Comparison of ENCODE assay signal across 8 mouse cellular contexts in genomic region chr15:36987211-36987877, GRCm38 (mm10). TPM values are rescaled to one million over a fixed set of nuclear protein-coding genes. Genes with fewer than 3 reads are reported as not detected.
A peak's percentile ranks its signal among the peaks of the same experiment; 100 is the strongest.
DNase-seq lines count a peak whose midpoint lies in the region; ATAC-seq and TF ChIP-seq lines count a peak whose summit lies in the region.

No protein-coding gene starts in this region.

- 0 out of 4 replicates have a peak overlapping the region, but pooled peaks of 1 of the 2 experiments have one; percentile 2 for H3K4me3 ChIP-seq in heart, embryonic 14.5 days (ENCODE audit: control insufficient read depth in 1 of 2, insufficient read depth in 1 of 2, low read depth in 1 of 2, low read length in 2 of 2)
- no peak overlapping the region for H3K4me3 ChIP-seq in lung, postnatal 0 days (ENCODE audit: low read depth, low read length)

- H3K9ac ChIP-seq in heart, embryonic 14.5 days (ENCODE audit: low read length) = peak overlapping the region; percentile 70
- no peak overlapping the region for H3K9ac ChIP-seq in lung, postnatal 0 days (replicated peaks; ENCODE audit: low read depth)

- H3K4me1 ChIP-seq in heart, embryonic 14.5 days (ENCODE audit: control insufficient read depth in 2 of 2, insufficient read depth in 2 of 2, low read length in 2 of 2) = peaks cover 37 to 69% of the 10 kb centered on the region in 2 experiments
- H3K4me1 ChIP-seq in lung, postnatal 0 days (ENCODE audit: insufficient read depth, low read depth, low read length) = no peaks in the 10 kb centered on the region

- ATAC-seq in common myeloid progenitor, adult 5-6 weeks (replicated peaks; ENCODE audit: low read depth, poor library complexity, severe bottlenecking) = peak; percentile 71
- ATAC-seq in heart, embryonic 14.5 days (ENCODE audit: insufficient number of reproducible peaks, insufficient read depth, low FRiP score, low read depth) = peak; percentile 73
- peak; percentile 57 for ATAC-seq in lung, postnatal 0 days
- no peak for ATAC-seq in erythroblast, adult 5-6 weeks (replicated peaks; ENCODE audit: low FRiP score, poor library complexity, severe bottlenecking)

- no peak for TF ChIP-seq CTCF in lung, postnatal 0 days (IDR thresholded peaks at IDR 0.05)

- peak; percentile 62 for DNase-seq in left cerebral cortex, adult 11 months (ENCODE audit: low spot score)
- DNase-seq in left cerebral cortex, postnatal 4 days = no peak
- DNase-seq in lung, postnatal 0 days (ENCODE audit: low spot score) = peak; percentile 27
- DNase-seq in adrenal gland, postnatal 25 days = no peak
- DNase-seq in thymus, postnatal 0 days (ENCODE audit: low spot score) = no peak

- WGBS in heart, embryonic 14.5 days = 26% methylated on average over 6 of the region's 6 CpGs
- WGBS in lung, postnatal 0 days = 44% methylated on average over 6 of the region's 6 CpGs

- no peaks in the 10 kb centered on the region for H3K9me3 ChIP-seq in heart, embryonic 14.5 days (ENCODE audit: control insufficient read depth, low read length)
- no peaks in the 10 kb centered on the region for H3K9me3 ChIP-seq in lung, postnatal 0 days (ENCODE audit: low read length)

- peaks cover 3% of the 10 kb centered on the region; the same call in 1 of the 2 replicates for H3K36me3 ChIP-seq in heart, embryonic 14.5 days (ENCODE audit: control insufficient read depth, insufficient read depth, low read length)
- H3K36me3 ChIP-seq in lung, postnatal 0 days (ENCODE audit: insufficient read depth, low read length) = no peaks in the 10 kb centered on the region

- peak overlapping the region; percentile 96 to 98 for H3K27ac ChIP-seq in heart, embryonic 14.5 days (replicated peaks in 1 of 2; ENCODE audit: control insufficient read depth in 1 of 2, insufficient read depth in 1 of 2, low read depth in 2 of 2, low read length in 2 of 2)
- H3K27ac ChIP-seq in lung, postnatal 0 days (ENCODE audit: low read length) = peak overlapping the region; percentile 59; the same call in 1 of the 2 replicates

- H3K27me3 ChIP-seq in heart, embryonic 14.5 days (ENCODE audit: control insufficient read depth, insufficient read depth, low read length) = no peaks in the 10 kb centered on the region
- no peaks in the 10 kb centered on the region for H3K27me3 ChIP-seq in lung, postnatal 0 days (replicated peaks; ENCODE audit: insufficient read depth, low read length)

- H3K4me2 ChIP-seq in heart, embryonic 14.5 days (ENCODE audit: low read length) = peak overlapping the region; percentile 58
- peak overlapping the region; percentile 29; the same call in 1 of the 2 replicates for H3K4me2 ChIP-seq in lung, postnatal 0 days (replicated peaks; ENCODE audit: low read depth, low read length)

- intact Hi-C loops in left cerebral cortex, postnatal 4 days (cut with DNase I) = no loop called here

- no peak for TF ChIP-seq EP300 in lung, postnatal 0 days (IDR thresholded peaks at IDR 0.05)

RNA-seq across cellular contexts. Expression of gene Zfp706, which starts 20.2 kb away (rescaled TPM):
- total RNA-seq in left cerebral cortex, postnatal 4 days (2021) = 100 to 1,000 TPM; 249 to 250 TPM
- total RNA-seq in common myeloid progenitor, adult 5-6 weeks (2017) = 104 and 149 TPM in 2 replicates
- 415 and 436 TPM in 2 replicates for polyA plus RNA-seq in heart, embryonic 14.5 days (2014; fragmentation: Nextera tagmentation; extraction: Ambion mirVana)
- 428 and 445 TPM in 2 replicates for polyA plus RNA-seq in lung, postnatal 0 days (2015; fragmentation: Nextera tagmentation; extraction: Ambion mirVana)
- 25.6 and 63.3 TPM in 2 replicates for total RNA-seq in erythroblast, adult 5-6 weeks (2015; ENCODE audit: low replicate concordance)
- total RNA-seq in erythroblast, adult 5-6 weeks (2017; ENCODE audit: low replicate concordance) = 4.9 and 13.7 TPM in 2 replicates
- total RNA-seq in adrenal gland, postnatal 25 days (2021) = 164 and 201 TPM in 2 replicates
- 596 and 599 TPM in 2 replicates for polyA plus RNA-seq in thymus, postnatal 0 days (2015; fragmentation: Nextera tagmentation; extraction: Ambion mirVana)

Comparison
In these comparisons a context has a peak if more than half of its experiments do, and no peak if none do; other contexts are left out.
1. DNase-seq: peak in left cerebral cortex, adult 11 months (single experiment) and lung, postnatal 0 days (single experiment); none in left cerebral cortex, postnatal 4 days (single experiment), adrenal gland, postnatal 25 days (single experiment) and thymus, postnatal 0 days (single experiment).